ENCODE assay signal across 8 mouse cellular contexts in the genomic region with DNA sequence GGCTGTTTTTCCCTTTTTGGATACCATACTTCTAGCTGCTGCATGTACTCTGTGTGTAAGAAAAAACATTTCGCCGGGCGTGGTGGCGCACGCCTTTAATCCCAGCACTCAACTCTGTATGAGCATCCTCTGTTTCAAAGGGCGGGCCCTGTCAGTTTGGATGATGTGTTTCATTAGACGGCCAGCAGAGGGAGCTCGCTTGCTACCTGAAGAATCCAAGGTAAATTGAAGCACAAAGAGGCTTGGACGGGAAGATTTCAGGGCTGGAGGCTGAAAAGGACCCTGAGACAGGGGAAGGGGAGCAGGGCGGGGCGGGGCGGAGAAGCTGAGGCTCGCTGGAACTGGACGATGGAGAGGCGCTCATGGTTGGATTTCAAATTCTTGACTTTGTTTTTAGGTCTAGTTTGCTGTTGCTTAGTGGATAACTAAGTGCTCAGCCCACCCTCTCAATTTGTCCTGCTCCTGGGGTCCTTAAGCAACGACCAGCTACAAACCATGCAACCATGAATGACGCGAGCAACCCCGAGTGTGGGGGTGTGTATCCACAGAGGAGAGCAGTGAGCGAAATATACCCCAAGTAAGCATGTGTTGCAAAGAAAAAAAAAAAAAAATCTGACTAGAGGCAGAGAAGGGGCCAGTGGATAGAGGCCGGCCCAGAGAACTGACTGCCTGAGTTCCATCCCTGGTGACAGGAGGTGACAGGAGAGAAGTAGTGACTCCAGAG. TPM values are rescaled to one million over a fixed set of nuclear protein-coding genes. Genes with fewer than 3 reads are reported as not detected.
DNase-seq lines count a peak whose midpoint lies in the region; ATAC-seq and TF ChIP-seq lines count a peak whose summit lies in the region.

No protein-coding gene starts in this region.

- TF ChIP-seq CTCF in Patski (IDR thresholded peaks at IDR 0.05) = peak; percentile 82

- no peaks in the 10 kb centered on the region for H3K9me3 ChIP-seq in hindbrain, embryonic 13.5 days

- peaks cover 21% of the 10 kb centered on the region for H3K4me1 ChIP-seq in hindbrain, embryonic 13.5 days (replicated peaks)

- POLR2A ChIA-PET in Patski (lab: Charles Lee) = no interaction called here

- no peak for DNase-seq in Patski (ENCODE audit: low read depth, low spot score)
- peak; percentile 66 for DNase-seq in cerebellum, adult 9-11 months
- DNase-seq in frontal cortex, adult 2 months (ENCODE audit: extremely low spot score in 1 of 2, low spot score in 1 of 2) = peak; percentile 84 to 95
- DNase-seq in layer of hippocampus, postnatal 10 days (ENCODE audit: low spot score in 2 of 2) = peak; percentile 88 to 91
- peak; percentile 71 for DNase-seq in lung, postnatal 25 days (ENCODE audit: low spot score)
- DNase-seq in retina, postnatal 1 day = peak; percentile 90
- DNase-seq in thymus, postnatal 36 days = peak; percentile 65 to 69

- no peaks in the 10 kb centered on the region for H3K27me3 ChIP-seq in Patski
- H3K27me3 ChIP-seq in hindbrain, embryonic 13.5 days = no peaks in the 10 kb centered on the region

- H3K9ac ChIP-seq in hindbrain, embryonic 13.5 days = peak overlapping the region; percentile 60

- no peak overlapping the region for H3K4me3 ChIP-seq in hindbrain, embryonic 13.5 days

- 13% methylated on average over 21 of the region's 21 CpGs for WGBS in hindbrain, embryonic 13.5 days

- no peaks in the 10 kb centered on the region for H3K36me3 ChIP-seq in hindbrain, embryonic 13.5 days

- peak overlapping the region; percentile 42 for H3K4me2 ChIP-seq in hindbrain, embryonic 13.5 days

- peak; percentile 31 for ATAC-seq in Patski
- peak; percentile 61 for ATAC-seq in hindbrain, embryonic 13.5 days (ENCODE audit: low FRiP score)

- in situ Hi-C loops in Patski (cut with MboI; ENCODE audit: low pct_unique_long_range_greater_than_20kb) = loop anchor here (10.0 to 25.0 kb wide), 2 partner anchors 588 to 1136 kb away; no protein-coding TSS in a partner anchor

- no peak overlapping the region for H3K27ac ChIP-seq in hindbrain, embryonic 13.5 days

- CTCF ChIA-PET in Patski (lab: Charles Lee) = interaction anchor here (0.6 to 2.9 kb wide), 9 partner anchors 10 to 254 kb away, joined by 3 to 13 read pairs (median 4); no protein-coding TSS in a partner anchor

RNA-seq across cellular contexts. Expression of a gene that starts 31.6 kb away (rescaled TPM):
- polyA plus RNA-seq in Patski (2021) = 2,058 TPM
- polyA plus RNA-seq in frontal cortex, adult 2 months (2012; rRNA removed) = 908 and 941 TPM in 2 replicates
- 884 and 886 TPM in 2 replicates for polyA plus RNA-seq in hindbrain, embryonic 13.5 days (2015; fragmentation: Nextera tagmentation; extraction: Ambion mirVana)
- 1,000 to 10,000 TPM; 1,133 to 1,398 TPM for total RNA-seq in layer of hippocampus, postnatal 10 days (2021)
